Mouse (Mus musculus) fibroblast of lung, adult 2 months (primary cell): ENCODE results near the gene Bach1.

ENCODE experiments used
- DNase-seq: peaks from one replicate; pipeline ENCODE4 v3.0.0-alpha.2; 2011; ENCODE audit warnings: low read depth

Gene Bach1

GRCm38 (mm10) chr16:87698692-87699305 lies at the start of gene Bach1:
Bach1 (plus strand) TSS chr16:87698945.
- DNase-seq: peak; percentile 62

- no peak for DNase-seq
These were observed 46.4 kb upstream of the Bach1 start for GRCm38 (mm10) chr16:87652344-87652743.

DNA sequence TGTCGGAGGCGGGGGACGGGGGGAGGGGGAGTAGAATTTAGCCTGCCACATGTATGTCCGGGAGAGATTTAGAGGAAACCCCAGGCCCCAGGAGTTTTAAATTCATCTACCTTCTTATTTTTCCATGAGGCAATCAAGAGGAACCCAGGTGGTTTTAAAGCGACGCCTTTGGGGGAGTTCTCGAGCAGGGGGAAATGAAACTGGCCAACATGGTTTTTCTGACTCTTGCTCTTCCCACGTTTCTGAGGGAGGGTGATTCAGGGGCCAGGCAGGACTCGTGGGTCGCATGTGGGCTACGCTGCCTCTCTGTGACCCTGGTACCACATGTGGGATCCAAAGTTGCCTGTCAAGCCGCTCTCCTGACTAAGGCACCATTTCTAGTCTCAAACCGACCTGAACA lies 45.8 kb upstream of the Bach1 start:
- no peak for DNase-seq

- DNase-seq: no peak
These were observed 44.6 kb upstream of the Bach1 start for GRCm38 (mm10) chr16:87654016-87654575.

- DNase-seq: no peak
These were observed 43.7 kb upstream of the Bach1 start for GRCm38 (mm10) chr16:87655005-87655404.

DNA sequence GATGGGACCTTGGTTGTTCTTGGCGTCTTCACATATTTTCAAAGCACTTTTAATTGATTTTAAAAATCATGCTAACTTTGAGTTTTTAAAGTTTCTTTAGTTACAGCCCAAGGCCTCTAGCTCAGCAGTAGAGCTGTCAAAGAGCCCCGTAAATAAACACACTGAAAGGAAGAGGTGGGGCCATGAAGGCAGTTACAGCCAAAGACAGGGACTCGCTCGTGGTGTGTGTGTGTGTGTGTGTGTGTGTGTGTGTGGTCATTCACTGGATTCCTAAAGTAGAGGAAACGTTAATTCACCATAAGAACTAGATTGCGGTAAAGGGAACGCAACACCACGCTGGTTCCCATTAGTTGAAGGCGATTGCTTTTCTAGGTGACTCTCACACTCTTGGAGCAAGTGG lies 43.2 kb upstream of the Bach1 start:
- DNase-seq: no peak

DNA sequence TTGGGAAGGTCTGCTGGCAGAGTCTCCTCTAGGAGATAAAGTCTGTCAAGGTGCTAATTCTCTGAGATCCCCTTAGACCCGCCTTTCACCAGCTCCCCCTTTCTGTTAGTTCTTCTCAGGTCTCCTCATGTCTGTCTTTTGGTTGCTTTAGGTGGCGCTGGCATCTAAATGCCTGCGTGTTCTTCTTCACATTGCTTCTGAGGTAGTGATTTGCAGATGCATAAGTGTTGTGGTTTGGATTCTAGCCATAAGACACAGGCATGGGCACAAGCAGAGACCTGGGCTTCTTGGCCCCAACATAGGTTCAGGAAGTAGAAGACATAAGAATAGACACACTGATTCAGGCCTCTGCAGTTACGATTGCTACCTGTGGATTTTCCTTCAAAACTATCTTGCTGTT lies 42.0 kb upstream of the Bach1 start:
- no peak for DNase-seq

GRCm38 (mm10) chr16:87657291-87657690 lies 41.5 kb upstream of the Bach1 start:
- DNase-seq: no peak

- DNase-seq: no peak
These were observed 37.7 kb upstream of the Bach1 start for GRCm38 (mm10) chr16:87661024-87661471.

GRCm38 (mm10) chr16:87661636-87662035 lies 37.1 kb upstream of the Bach1 start:
- DNase-seq: no peak

- no peak for DNase-seq
These were observed 36.2 kb upstream of the Bach1 start for GRCm38 (mm10) chr16:87662528-87662927.

DNA sequence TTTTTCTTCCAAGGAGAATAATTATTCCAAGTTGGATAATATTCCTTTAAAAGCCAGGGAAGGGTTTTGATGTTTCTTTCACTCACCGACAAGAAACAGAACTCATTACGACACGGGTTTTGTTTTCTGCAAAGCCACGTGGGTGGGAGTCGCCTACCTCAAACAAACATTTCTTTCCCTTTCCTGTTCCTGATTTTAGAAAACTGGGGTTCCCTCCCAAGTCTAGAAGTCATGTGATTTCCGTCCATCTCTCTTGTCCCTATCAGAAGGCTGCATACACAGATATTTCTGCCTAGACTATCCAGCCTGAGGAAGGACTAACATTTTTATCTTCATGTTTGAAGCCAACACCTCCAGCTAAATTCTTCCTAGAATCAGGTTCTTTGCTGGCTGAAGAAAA lies 34.9 kb upstream of the Bach1 start:
- DNase-seq: no peak

- no peak for DNase-seq
These were observed 33.5 kb upstream of the Bach1 start for GRCm38 (mm10) chr16:87665246-87665645.

DNA sequence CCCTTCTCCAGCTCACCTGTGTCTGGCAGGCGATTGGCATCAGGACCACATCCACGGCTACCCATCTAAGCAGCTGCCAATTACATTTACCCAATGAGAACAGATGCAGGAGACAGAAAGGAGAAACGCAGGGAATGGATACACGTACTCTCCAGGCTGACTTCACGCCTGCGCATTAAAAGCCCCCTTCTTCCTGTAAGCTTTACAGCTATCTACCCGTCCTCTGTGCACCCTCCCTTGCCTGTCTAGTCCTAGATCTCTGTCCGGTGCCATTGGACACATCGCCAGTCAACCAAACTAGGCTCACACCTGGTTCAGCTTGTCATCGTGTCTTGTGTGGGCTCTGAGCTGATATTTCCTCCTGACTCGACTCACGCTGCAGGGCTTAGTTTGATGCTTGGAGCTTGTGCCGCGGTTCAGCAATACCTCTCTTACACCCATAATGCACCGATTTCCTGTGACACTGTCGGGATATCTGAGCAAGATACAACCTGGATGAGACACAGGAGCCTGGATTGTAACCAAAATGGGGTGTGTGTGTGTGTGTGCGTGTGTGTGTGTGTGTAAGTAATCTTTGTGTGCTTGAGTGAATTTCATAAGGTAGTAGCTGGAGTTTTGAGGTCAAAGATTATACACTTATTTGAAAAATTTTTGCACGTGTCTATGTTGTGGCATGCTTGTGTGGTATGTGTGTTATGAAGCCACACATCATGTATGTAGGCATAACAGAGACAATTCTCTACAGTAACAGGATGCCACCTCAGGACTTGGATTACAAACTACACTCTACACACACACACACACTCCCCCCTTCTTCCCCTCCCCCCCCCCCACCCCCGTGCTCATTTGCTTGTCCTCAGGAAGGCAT lies 32.8 kb upstream of the Bach1 start:
- DNase-seq: no peak

DNA sequence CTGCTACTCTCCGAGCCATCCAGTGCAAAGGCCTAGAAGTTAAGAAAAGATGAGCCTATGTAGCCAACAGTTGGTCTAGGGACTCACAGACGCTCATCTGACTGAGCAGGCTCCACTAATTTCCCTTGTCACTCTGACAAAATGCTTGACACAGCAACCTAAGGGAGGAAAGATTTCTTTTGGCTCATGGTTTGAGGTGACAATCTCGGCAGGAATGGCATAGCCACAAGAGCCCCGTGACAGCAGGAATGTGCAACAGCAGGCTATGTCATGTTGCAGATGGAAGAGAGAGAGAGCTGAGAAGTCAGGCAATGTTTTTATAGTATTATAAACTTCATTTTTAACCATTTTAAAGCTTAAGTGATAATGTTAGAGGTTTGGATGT lies 32.1 kb upstream of the Bach1 start:
- DNase-seq: no peak

GRCm38 (mm10) chr16:87668002-87668401 lies 30.7 kb upstream of the Bach1 start:
- DNase-seq: no peak

DNA sequence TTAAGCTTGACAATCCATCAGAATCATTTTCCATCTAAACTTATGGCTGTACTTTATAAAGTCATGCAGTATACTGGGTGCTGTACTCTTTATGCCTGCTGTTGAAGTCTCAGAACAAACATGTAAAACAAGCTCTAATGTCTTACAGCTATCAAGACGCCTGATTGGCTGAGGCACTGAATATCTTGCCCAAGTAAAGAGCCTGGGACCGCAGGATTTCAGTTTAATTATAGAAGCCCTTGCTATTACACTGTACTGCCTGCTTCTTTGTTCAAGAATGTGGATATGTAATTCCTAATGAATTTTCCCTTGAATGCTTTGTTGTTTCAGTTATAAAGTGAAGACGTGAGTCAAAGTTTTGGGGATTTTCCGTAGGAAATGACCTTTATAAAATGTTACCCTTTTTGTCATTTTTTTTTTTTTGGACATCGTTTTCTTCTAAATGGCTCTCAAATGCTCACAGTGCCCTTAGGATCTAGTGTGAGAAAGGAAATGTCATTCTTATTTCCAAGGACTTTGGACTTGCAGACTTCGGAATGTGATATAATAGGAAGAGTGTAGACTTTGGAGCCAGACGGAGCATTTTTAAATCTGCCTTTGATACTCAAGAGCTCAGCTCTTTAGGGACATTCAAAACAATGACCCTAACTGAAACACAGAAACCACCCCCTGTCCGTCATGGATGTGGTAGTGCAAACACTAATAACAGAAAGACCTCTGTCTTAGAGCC lies 28.5 kb upstream of the Bach1 start:
- DNase-seq: no peak

- no peak for DNase-seq
These were observed 28.0 kb upstream of the Bach1 start for GRCm38 (mm10) chr16:87670821-87671165.

- DNase-seq: no peak
These were observed 27.4 kb upstream of the Bach1 start for GRCm38 (mm10) chr16:87671336-87671735.

DNA sequence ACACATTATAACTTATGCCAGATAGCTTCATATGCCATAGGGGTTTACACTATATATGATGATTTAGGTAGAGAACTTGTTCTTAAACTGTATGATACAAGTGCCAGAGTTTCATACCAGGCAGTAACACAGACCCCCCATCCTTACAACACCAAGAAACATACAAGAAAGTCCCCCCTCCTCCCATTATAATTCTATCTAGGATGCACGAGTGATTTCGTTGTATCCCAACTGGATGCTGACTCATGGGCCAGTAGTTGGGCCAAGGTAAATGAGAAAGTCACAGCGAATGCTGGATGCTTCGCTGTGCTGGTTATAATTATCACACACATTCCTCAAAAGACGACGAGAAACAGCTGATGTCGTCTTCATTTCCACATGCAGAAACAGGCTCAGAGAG lies 25.6 kb upstream of the Bach1 start:
- no peak for DNase-seq

DNA sequence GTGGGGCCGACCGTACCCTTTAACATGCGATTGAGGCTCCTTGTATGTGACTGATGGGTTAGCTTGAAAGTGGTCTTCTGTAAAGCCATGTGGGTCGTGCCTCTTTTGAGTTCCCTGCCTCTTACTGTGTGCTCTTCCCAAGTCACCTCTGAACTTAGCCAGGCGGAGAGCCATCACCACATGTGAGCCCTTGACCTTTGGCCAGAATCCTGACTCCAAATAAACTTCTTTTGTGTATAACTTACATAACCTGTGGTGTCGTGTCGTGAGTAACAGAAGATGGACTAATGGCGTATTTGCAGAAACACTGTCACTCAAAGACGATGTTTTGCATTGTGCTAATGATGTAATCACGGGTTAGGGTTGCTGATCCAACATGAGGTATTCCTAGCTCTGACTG lies 22.6 kb upstream of the Bach1 start:
- no peak for DNase-seq

GRCm38 (mm10) chr16:87678667-87679066 lies 20.1 kb upstream of the Bach1 start:
- DNase-seq: no peak
